Mouse (Mus musculus): ENCODE results near the gene Gm20708. TPM values are rescaled to one million over a fixed set of nuclear protein-coding genes. Genes with fewer than 3 reads are reported as not detected.

Gene Gm20708
- polyA plus RNA-seq, 1 experiment from 2014 or later = not detected

DNA sequence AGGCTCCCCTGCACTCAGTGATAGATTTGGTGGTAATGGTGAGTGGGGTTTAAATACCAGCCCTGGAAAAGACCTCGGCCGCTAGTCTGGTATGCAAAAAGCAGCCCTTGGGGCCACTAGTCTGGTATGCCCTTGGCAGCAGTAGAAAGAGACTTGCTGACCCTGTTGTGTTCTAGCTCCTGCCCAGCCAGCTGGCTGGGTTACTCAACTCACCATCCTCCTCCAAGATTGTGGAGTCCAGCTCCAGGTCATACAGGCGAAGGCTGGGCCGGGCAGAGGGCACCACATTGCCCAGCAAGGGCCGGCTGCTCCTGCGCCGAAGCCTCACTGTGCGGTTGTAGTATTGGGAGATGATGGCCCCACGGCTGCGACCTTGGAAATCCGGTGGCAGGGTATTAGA, 31.4 kb upstream of the Gm20708 start:
- Histone ChIP-seq H3K27me3 (ENCODE audit: control insufficient read depth, insufficient read depth, low read length) (peaks cover 5% of the 10 kb centered on the region), H3K4me3 (ENCODE audit: low read depth, low read length) (no peak overlapping the region), H3K9me3 (replicated peaks; ENCODE audit: control insufficient read depth, low read length) (no peaks in the 10 kb centered on the region), H3K9ac (replicated peaks; ENCODE audit: low read length) (no peak overlapping the region), H3K4me1 (ENCODE audit: control insufficient read depth, insufficient read depth, low read length) (peaks cover 12% of the 10 kb centered on the region), H3K4me2 (ENCODE audit: low read depth, low read length) (no peak overlapping the region), H3K36me3 (replicated peaks; ENCODE audit: control insufficient read depth, insufficient read depth, low read depth, low read length) (no peaks in the 10 kb centered on the region), H3K27ac (replicated peaks; ENCODE audit: low read depth, low read length) (no peak overlapping the region)
- 92% methylated on average over 11 of the region's 11 CpGs for WGBS
- DNase-seq (ENCODE audit: low spot score) (no peak), ATAC-seq (replicated peaks; ENCODE audit: insufficient number of reproducible peaks, low FRiP score, low TSS enrichment, low read depth) (no peak)

- Histone ChIP-seq H3K27ac (replicated peaks; ENCODE audit: low read depth, low read length) (0 out of 2 replicates have a peak overlapping the region, but pooled peaks have one; percentile 47), H3K4me3 (ENCODE audit: low read depth, low read length) (peak overlapping the region; percentile 39), H3K36me3 (replicated peaks; ENCODE audit: control insufficient read depth, insufficient read depth, low read depth, low read length) (no peaks in the 10 kb centered on the region), H3K4me2 (ENCODE audit: low read depth, low read length) (peak overlapping the region; percentile 81), H3K27me3 (ENCODE audit: control insufficient read depth, insufficient read depth, low read length) (peaks cover 5% of the 10 kb centered on the region), H3K9me3 (replicated peaks; ENCODE audit: control insufficient read depth, low read length) (no peaks in the 10 kb centered on the region), H3K4me1 (ENCODE audit: control insufficient read depth, insufficient read depth, low read length) (peaks cover 12% of the 10 kb centered on the region), H3K9ac (replicated peaks; ENCODE audit: low read length) (peak overlapping the region; percentile 72)
- no peak for DNase-seq (ENCODE audit: low spot score)
- 56% methylated on average over 12 of the region's 12 CpGs for WGBS
- no peak for ATAC-seq (replicated peaks; ENCODE audit: insufficient number of reproducible peaks, low FRiP score, low TSS enrichment, low read depth)
These were observed 30.5 kb upstream of the Gm20708 start for GRCm38 (mm10) chr11:117778851-117779433.

- H3K36me3 ChIP-seq (replicated peaks; ENCODE audit: control insufficient read depth, insufficient read depth, low read depth, low read length) = no peaks in the 10 kb centered on the region
- H3K4me3 ChIP-seq (ENCODE audit: low read depth, low read length) = peak overlapping the region; percentile 39
- peaks cover 5% of the 10 kb centered on the region for H3K27me3 ChIP-seq (ENCODE audit: control insufficient read depth, insufficient read depth, low read length)
- peak; percentile 9; the same call in 1 of the 2 replicates for ATAC-seq (replicated peaks; ENCODE audit: insufficient number of reproducible peaks, low FRiP score, low TSS enrichment, low read depth)
- no peaks in the 10 kb centered on the region for H3K9me3 ChIP-seq (replicated peaks; ENCODE audit: control insufficient read depth, low read length)
- peak overlapping the region; percentile 72 for H3K9ac ChIP-seq (replicated peaks; ENCODE audit: low read length)
- 2% methylated on average over 36 of the region's 38 CpGs for WGBS
- peaks cover 12% of the 10 kb centered on the region for H3K4me1 ChIP-seq (ENCODE audit: control insufficient read depth, insufficient read depth, low read length)
- H3K4me2 ChIP-seq (ENCODE audit: low read depth, low read length) = peak overlapping the region; percentile 81
- peak overlapping the region; percentile 62 for H3K27ac ChIP-seq (replicated peaks; ENCODE audit: low read depth, low read length)
- peak; percentile 64 for DNase-seq (ENCODE audit: low spot score)
These were observed 29.9 kb upstream of the Gm20708 start for GRCm38 (mm10) chr11:117779434-117780198.

GRCm38 (mm10) chr11:117780199-117780515, 29.3 kb upstream of the Gm20708 start:
- Histone ChIP-seq H3K36me3 (replicated peaks; ENCODE audit: control insufficient read depth, insufficient read depth, low read depth, low read length) (no peaks in the 10 kb centered on the region), H3K4me1 (ENCODE audit: control insufficient read depth, insufficient read depth, low read length) (peaks cover 12% of the 10 kb centered on the region), H3K27me3 (ENCODE audit: control insufficient read depth, insufficient read depth, low read length) (peaks cover 5% of the 10 kb centered on the region), H3K27ac (replicated peaks; ENCODE audit: low read depth, low read length) (peak overlapping the region; percentile 62), H3K9ac (replicated peaks; ENCODE audit: low read length) (peak overlapping the region; percentile 72), H3K4me3 (ENCODE audit: low read depth, low read length) (peak overlapping the region; percentile 39), H3K9me3 (replicated peaks; ENCODE audit: control insufficient read depth, low read length) (no peaks in the 10 kb centered on the region), H3K4me2 (ENCODE audit: low read depth, low read length) (peak overlapping the region; percentile 81)
- under 1% methylated on average over 17 of the region's 17 CpGs for WGBS
- ATAC-seq (replicated peaks; ENCODE audit: insufficient number of reproducible peaks, low FRiP score, low TSS enrichment, low read depth) (no peak), DNase-seq (ENCODE audit: low spot score) (no peak)

GRCm38 (mm10) chr11:117780582-117781111, 28.8 kb upstream of the Gm20708 start:
- peak overlapping the region; percentile 72; the same call in 1 of the 2 replicates for H3K9ac ChIP-seq (replicated peaks; ENCODE audit: low read length)
- H3K4me3 ChIP-seq (ENCODE audit: low read depth, low read length) = peak overlapping the region; percentile 39
- H3K4me1 ChIP-seq (ENCODE audit: control insufficient read depth, insufficient read depth, low read length) = peaks cover 12% of the 10 kb centered on the region
- peak overlapping the region; percentile 81 for H3K4me2 ChIP-seq (ENCODE audit: low read depth, low read length)
- WGBS = 1% methylated on average over 19 of the region's 19 CpGs
- DNase-seq (ENCODE audit: low spot score) (peak; percentile 90), ATAC-seq (replicated peaks; ENCODE audit: insufficient number of reproducible peaks, low FRiP score, low TSS enrichment, low read depth) (peak; percentile 42; the same call in 1 of the 2 replicates)
- H3K36me3 ChIP-seq (replicated peaks; ENCODE audit: control insufficient read depth, insufficient read depth, low read depth, low read length) = no peaks in the 10 kb centered on the region
- H3K27ac ChIP-seq (replicated peaks; ENCODE audit: low read depth, low read length) = peak overlapping the region; percentile 62; the same call in 1 of the 2 replicates
- no peaks in the 10 kb centered on the region for H3K9me3 ChIP-seq (replicated peaks; ENCODE audit: control insufficient read depth, low read length)
- peaks cover 5% of the 10 kb centered on the region for H3K27me3 ChIP-seq (ENCODE audit: control insufficient read depth, insufficient read depth, low read length)

DNA sequence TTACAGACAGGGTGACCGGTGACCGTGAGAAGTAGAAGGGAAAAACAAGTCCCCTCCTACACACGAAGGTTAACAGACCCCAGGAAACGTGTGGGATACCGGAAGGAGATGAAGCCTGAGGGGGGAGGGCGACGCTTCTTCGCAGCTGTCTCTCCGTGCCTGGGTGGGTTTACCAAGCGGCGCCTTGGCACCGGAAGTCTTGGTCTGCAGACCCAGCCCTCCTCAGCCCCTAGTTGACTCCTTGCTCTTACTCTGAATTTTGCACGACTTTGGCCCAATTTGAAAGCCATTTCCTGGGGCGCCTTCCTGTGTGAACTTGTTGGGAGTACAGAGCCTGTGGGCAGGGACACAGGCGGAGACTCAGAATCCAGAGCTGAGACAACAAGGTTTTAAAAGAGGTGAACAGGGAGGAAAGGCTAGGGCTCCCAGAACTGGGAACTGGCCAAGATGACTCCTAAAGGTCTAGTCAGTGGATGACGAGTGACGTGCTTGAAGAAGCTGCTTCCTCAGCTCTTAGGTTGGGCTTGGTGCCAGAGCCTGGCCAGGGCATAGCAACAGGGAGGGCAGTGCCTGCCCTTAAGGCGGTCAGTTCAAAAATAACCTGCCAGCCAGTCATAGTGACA, 28.2 kb upstream of the Gm20708 start:
- no peak for ATAC-seq (replicated peaks; ENCODE audit: insufficient number of reproducible peaks, low FRiP score, low TSS enrichment, low read depth)
- DNase-seq (ENCODE audit: low spot score) = no peak
- peak overlapping the region; percentile 1; the same call in 1 of the 2 replicates for H3K4me3 ChIP-seq (ENCODE audit: low read depth, low read length)
- H3K27me3 ChIP-seq (ENCODE audit: control insufficient read depth, insufficient read depth, low read length) = peaks cover 5% of the 10 kb centered on the region
- H3K4me2 ChIP-seq (ENCODE audit: low read depth, low read length) = peak overlapping the region; percentile 81
- peak overlapping the region; percentile 31; the same call in 1 of the 2 replicates for H3K27ac ChIP-seq (replicated peaks; ENCODE audit: low read depth, low read length)
- peaks cover 12% of the 10 kb centered on the region for H3K4me1 ChIP-seq (ENCODE audit: control insufficient read depth, insufficient read depth, low read length)
- WGBS = 17% methylated on average over 18 of the region's 18 CpGs
- no peak overlapping the region for H3K9ac ChIP-seq (replicated peaks; ENCODE audit: low read length)
- H3K36me3 ChIP-seq (replicated peaks; ENCODE audit: control insufficient read depth, insufficient read depth, low read depth, low read length) = no peaks in the 10 kb centered on the region
- H3K9me3 ChIP-seq (replicated peaks; ENCODE audit: control insufficient read depth, low read length) = no peaks in the 10 kb centered on the region

GRCm38 (mm10) chr11:117781993-117782704, 27.3 kb upstream of the Gm20708 start, which contains the start of the genes Tmc8 and Tmc6:
Gene Tmc8, plus strand, starts transcription at chr11:117782076.
Gene Tmc6, minus strand, starts transcription at chr11:117782198.
- peaks cover 5% of the 10 kb centered on the region for H3K27me3 ChIP-seq (ENCODE audit: control insufficient read depth, insufficient read depth, low read length)
- H3K4me1 ChIP-seq (ENCODE audit: control insufficient read depth, insufficient read depth, low read length) = peaks cover 12% of the 10 kb centered on the region
- peak within 1 kb of the TSS; percentile 31; the same call in 1 of the 2 replicates for H3K27ac ChIP-seq (replicated peaks; ENCODE audit: low read depth, low read length)
- peak within 1 kb of the TSS; percentile 28 for H3K4me3 ChIP-seq (ENCODE audit: low read depth, low read length)
- peak within 1 kb of the TSS; percentile 81 for H3K4me2 ChIP-seq (ENCODE audit: low read depth, low read length)
- ATAC-seq (replicated peaks; ENCODE audit: insufficient number of reproducible peaks, low FRiP score, low TSS enrichment, low read depth) = no peak
- H3K9me3 ChIP-seq (replicated peaks; ENCODE audit: control insufficient read depth, low read length) = no peaks in the 10 kb centered on the region
- 40% methylated on average over 24 of the region's 24 CpGs for WGBS
- no peak for DNase-seq (ENCODE audit: low spot score)
- peak within 1 kb of the TSS; percentile 42; the same call in 1 of the 2 replicates for H3K9ac ChIP-seq (replicated peaks; ENCODE audit: low read length)
- no peaks in the 10 kb centered on the region for H3K36me3 ChIP-seq (replicated peaks; ENCODE audit: control insufficient read depth, insufficient read depth, low read depth, low read length)
